Mouse (Mus musculus): ENCODE data around the gene Rps29.

Rps29 gene

DNA sequence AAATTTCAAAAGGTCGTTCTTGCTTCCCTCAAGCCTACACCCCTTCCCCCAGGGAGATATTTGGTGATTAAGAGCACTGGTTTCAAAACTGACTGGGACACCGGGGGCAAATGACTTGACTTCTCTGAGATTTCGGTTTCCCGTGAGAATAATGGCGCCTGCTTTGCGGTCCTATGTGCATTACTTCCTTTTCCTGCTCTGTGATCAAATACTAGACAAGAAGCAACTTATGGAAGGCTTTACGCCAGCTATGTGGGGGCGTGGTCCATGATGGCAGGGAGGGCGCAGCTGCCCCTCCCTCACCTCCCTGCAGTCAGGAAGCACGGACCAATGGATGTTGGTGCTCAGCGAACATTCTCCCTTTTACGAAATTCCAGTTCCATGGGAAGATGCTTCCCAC lies 28.5 kb downstream of the Rps29 start:
- DNase-seq (ENCODE audit: low spot score in 2 of 2): no peak

DNA sequence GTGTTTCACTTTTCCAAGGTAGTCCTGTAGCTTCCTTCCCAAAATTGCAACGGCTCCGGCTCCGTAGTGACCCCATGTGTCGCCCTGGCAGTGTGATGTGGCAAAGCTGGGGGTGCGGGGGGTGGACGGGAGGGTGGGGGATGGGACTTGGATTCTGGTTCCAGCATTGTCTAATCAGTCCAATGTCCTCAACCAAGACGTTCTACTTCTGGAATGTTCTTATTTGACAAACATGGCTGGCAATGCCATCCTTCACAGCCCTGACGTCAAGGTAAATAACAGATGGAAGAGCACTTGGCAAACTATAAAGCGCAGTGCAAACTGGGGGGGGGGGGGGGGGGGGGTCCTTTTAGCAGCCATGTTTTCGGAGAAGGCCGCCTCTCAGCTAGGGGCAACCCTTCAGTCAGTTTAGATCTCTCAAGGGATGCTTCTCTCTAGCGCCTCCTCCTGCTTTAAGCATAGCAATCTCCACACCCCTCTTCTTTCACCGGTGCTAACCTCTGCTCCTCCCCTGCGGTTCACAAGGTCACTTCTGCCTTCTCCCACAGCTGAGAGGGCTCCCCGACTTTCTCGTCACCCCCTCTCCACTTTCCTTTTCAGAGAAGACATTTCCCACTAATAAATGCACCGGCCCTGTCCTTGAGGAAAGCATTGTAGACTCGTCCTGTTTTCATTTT lies 29.2 kb downstream of the Rps29 start:
- DNase-seq (ENCODE audit: low spot score in 2 of 2): no peak

DNA sequence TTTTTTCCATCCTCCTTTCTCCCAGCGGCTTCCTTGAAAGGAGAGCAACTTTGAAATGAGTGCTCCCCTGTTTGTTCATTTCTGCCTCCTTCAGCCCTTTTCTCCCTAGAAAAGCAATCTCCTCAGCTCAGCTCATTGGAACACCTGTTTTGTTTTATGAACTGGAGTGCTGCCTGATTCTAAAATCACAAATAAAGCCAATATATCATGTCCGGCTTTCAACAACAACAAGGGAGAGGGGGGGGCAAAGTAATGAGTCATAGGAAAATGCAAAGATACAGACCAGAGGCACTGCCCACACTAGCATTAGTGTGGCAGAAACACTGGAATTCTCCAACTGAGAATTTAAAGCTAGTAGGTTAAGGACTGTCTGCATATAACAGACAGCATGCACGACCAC lies 31.4 kb downstream of the Rps29 start:
- no peak for DNase-seq (ENCODE audit: low spot score in 2 of 2)

DNA sequence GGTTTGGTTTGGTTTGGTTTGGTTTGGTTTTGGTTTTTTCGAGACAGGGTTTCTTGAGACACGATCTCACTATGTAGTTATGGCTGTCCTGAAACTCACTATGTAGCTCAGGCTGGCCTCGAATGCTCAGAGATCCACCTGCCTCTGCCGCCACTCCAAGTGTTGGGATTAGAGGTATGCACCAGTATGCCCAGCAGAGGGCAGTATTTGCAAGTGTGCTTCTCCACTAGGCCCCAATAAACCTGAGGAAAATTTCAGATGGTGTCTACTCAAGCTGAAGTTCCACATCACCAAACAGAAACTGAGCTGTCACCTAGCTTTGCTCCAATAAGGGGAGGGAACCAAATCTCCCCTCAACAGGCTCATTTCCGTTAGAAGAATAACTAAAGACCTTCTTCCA lies 31.8 kb downstream of the Rps29 start:
- peak in 1 of 2 experiments; percentile 29 for DNase-seq (ENCODE audit: low spot score in 2 of 2)

GRCm38 (mm10) chr12:69125066-69125465 lies 33.9 kb downstream of the Rps29 start:
- no peak for DNase-seq (ENCODE audit: low spot score in 2 of 2)

DNA sequence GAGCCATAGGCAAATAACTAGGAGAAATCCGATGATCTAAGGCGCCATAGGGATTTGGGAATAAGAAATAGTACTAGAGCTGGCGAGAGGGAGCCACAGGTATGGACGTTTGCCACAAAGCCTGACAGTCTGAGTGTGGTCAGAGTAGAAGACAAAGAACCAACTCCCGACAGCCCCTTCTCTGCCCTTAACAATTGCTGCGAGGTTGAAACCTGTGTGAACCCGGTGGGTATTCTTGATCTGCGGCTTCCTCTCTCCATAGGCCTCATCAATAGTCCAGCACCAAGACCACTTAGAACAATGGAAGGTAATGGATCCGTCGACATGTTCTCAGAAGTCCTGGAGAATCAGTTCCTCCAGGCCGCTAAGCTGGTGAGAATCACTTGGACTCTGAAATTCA lies 36.2 kb downstream of the Rps29 start:
- no peak for DNase-seq (ENCODE audit: low spot score in 2 of 2)

DNA sequence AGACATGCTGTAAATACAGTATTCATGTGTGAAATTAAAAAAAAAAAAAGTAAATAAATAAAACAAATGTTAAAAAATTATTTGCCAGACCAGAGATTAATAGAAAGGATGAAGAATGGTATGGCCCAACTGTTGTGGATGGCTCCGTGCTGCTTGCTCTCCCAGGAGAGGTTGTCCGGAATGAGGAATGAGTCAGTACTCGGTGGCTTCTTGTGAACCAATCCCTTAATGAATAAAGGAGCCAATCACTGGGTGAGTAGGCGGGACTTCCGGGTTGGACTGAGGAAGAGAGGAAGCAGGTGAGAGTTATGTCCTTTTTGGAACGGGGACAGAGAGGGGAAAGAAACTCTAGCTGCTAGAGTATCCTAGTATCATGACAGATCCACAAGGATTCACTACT lies 39.1 kb downstream of the Rps29 start:
- no peak for DNase-seq (ENCODE audit: low spot score in 2 of 2)

Data from spleen, postnatal 14 days (tissue).